Mouse (Mus musculus) embryonic facial prominence, embryonic 10.5 days (tissue): ENCODE measurements around the gene Gprc5a. TPM values are rescaled to one million over a fixed set of nuclear protein-coding genes. Genes with fewer than 3 reads are reported as not detected.

Source experiments
- DNase-seq: peaks from one replicate; pipeline ENCODE4 v3.0.0-alpha.2; 2017; ENCODE audit warnings: low spot score
- H3K27ac ChIP-seq: fragments of 300-500 bp; sonication (generic); replicated peaks from 2 replicates; pipeline ENCODE4 v1.5.1; 2016; ENCODE audit warnings: mild to moderate bottlenecking
- H3K27me3 ChIP-seq: fragments of 300-500 bp; sonication (generic); replicated peaks from 2 replicates; pipeline ENCODE4 v1.6.1; 2016; ENCODE audit warnings: low read depth, mild to moderate bottlenecking; ENCODE audit not compliant: poor library complexity, severe bottlenecking
- H3K36me3 ChIP-seq: fragments of 300-500 bp; sonication (generic); replicated peaks from 2 replicates; pipeline ENCODE4 v1.6.1; 2016; ENCODE audit warnings: mild to moderate bottlenecking, moderate library complexity
- H3K4me1 ChIP-seq: fragments of 300-500 bp; sonication (generic); 2 replicates; pipeline ENCODE4 v1.6.1; 2016
- H3K4me3 ChIP-seq: fragments of 300-500 bp; sonication (generic); 2 replicates; pipeline ENCODE4 v1.5.1; 2016; ENCODE audit warnings: mild to moderate bottlenecking, moderate library complexity
- H3K9me3 ChIP-seq: fragments of 300-500 bp; sonication (generic); 2 replicates; pipeline ENCODE4 v1.6.1; 2016; ENCODE audit warnings: mild to moderate bottlenecking
- WGBS: fragments of 180-500 bp; shearing (Covaris S2); methylation state at CpG from one replicate; pipeline ENCODE4 v1.1.7; 2016; 5-methylcytosine and 5-hydroxymethylcytosine counted together
- polyA plus RNA-seq: library from polyadenylated mRNA; unstranded; fragments of >200 nt; fragmentation: Nextera tagmentation; extraction: Ambion mirVana; gene quantifications from 2 replicates; pipeline ENCODE4 v1.2.1, GENCODE M21; 2016

Gprc5a gene
- polyA plus RNA-seq, 1 experiment from 2014 or later = 2.8 TPM

DNA sequence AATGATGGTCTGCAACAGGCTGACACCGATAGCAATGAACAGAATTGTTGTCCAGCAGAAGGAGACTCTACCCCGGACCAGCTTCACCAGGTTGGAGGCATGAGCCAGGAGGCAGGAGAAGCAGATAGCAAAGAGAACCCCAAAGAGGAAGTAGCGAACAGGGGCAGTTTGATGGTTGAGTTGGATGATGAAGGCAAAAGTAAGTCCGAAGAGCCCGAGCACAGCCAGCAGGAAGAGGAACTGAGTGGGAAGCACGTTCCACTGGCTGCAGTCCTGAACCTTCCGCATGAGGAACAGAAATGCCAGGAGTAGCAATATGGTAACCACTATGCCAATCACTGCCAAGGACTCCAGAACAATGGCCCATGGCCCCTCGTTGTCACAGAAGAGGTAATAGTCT lies 51.0 kb downstream of the Gprc5a start:
- H3K27me3 ChIP-seq = 0 out of 2 replicates have a peak, but pooled peaks cover 4% of the 10 kb centered on the region
- DNase-seq = no peak
- no peaks in the 10 kb centered on the region for H3K36me3 ChIP-seq

DNA sequence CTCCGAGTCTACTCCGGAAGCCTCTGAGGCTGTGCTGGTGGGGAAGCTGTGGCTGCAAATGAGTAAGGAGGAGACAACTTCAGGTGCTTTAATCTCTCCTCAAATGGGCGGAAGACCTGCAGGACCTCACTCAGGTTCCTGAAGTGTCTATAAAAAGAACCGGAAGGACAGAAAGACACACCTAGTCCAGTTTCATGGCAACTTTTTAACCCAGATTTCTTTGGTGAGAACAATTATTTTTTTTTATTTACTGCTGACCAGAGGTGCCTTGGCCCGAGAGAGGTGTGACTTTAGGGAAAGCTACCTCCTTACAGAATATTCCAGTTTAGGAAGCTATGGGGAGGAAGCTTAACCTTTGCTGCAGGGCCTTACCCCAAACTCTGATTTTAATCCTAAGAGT lies 52.7 kb downstream of the Gprc5a start, which contains the start of gene Gprc5d:
Gene Gprc5d, minus strand, starts transcription at position 101 of the 400 bp plus-strand sequence.
- DNase-seq = no peak
- no peaks in the 10 kb centered on the region for H3K9me3 ChIP-seq
- H3K36me3 ChIP-seq = no peaks in the 10 kb centered on the region
- no peak within 1 kb of the TSS for H3K4me3 ChIP-seq
- 89% methylated on average over 5 of the region's 5 CpGs for WGBS
- no peak within 1 kb of the TSS for H3K27ac ChIP-seq
- H3K27me3 ChIP-seq = no peaks in the 10 kb centered on the region
- 0 out of 2 replicates have a peak, but pooled peaks cover 1% of the 10 kb centered on the region for H3K4me1 ChIP-seq

More for the DNA sequence above, 51.0 kb downstream of the Gprc5a start:
- Histone ChIP-seq H3K4me1 (0 out of 2 replicates have a peak, but pooled peaks cover 5% of the 10 kb centered on the region), H3K4me3 (no peak overlapping the region), H3K27ac (no peak overlapping the region), H3K9me3 (no peaks in the 10 kb centered on the region)
- 92% methylated on average over 8 of the region's 8 CpGs for WGBS

GRCm38 (mm10) chr6:135124755-135125380 lies 59.4 kb downstream of the Gprc5a start:
- Histone ChIP-seq H3K27me3 (no peaks in the 10 kb centered on the region), H3K4me1 (0 out of 2 replicates have a peak, but pooled peaks cover 3% of the 10 kb centered on the region), H3K9me3 (no peaks in the 10 kb centered on the region), H3K36me3 (no peaks in the 10 kb centered on the region), H3K27ac (no peak overlapping the region), H3K4me3 (no peak overlapping the region)
- WGBS = 73% methylated on average over 5 of the region's 5 CpGs
- no peak for DNase-seq

- H3K4me1 ChIP-seq = peaks cover 18% of the 10 kb centered on the region
- H3K36me3 ChIP-seq = no peaks in the 10 kb centered on the region
- H3K9me3 ChIP-seq = no peaks in the 10 kb centered on the region
- no peak overlapping the region for H3K27ac ChIP-seq
- 90% methylated on average over 7 of the region's 7 CpGs for WGBS
- H3K27me3 ChIP-seq = no peaks in the 10 kb centered on the region
- no peak for DNase-seq
- no peak overlapping the region for H3K4me3 ChIP-seq
Measured at GRCm38 (mm10) chr6:135133086-135133485, 67.6 kb downstream of the Gprc5a start.

- no peaks in the 10 kb centered on the region for H3K9me3 ChIP-seq
Measured at GRCm38 (mm10) chr6:135133486-135133885, 68.0 kb downstream of the Gprc5a start.

More at GRCm38 (mm10) chr6:135133486-135133885, 68.0 kb downstream of the Gprc5a start:
- 90% methylated on average over 9 of the region's 9 CpGs for WGBS
- H3K27ac ChIP-seq = no peak overlapping the region
- no peaks in the 10 kb centered on the region for H3K27me3 ChIP-seq
- no peak overlapping the region for H3K4me3 ChIP-seq
- H3K36me3 ChIP-seq = no peaks in the 10 kb centered on the region
- no peak for DNase-seq
- H3K4me1 ChIP-seq = peaks cover 18% of the 10 kb centered on the region

Other genes with a start within 250 kb of the Gprc5a start
- gene Crebl2, start 235.5 kb upstream of the Gprc5a start, polyA plus RNA-seq = 1.2 TPM in 2 replicates
- 14.5 and 16.1 TPM in 2 replicates for gene Gpr19, start 167.1 kb upstream of the Gprc5a start, polyA plus RNA-seq
- gene Cdkn1b, start 145.2 kb upstream of the Gprc5a start, polyA plus RNA-seq = 15.3 and 16.7 TPM in 2 replicates
- gene Apold1, start 83.9 kb upstream of the Gprc5a start, polyA plus RNA-seq = 2.6 and 2.7 TPM in 2 replicates
- 113 and 117 TPM in 2 replicates for gene Ddx47, start 54.0 kb upstream of the Gprc5a start, polyA plus RNA-seq
- not detected in 2 replicates for gene Gprc5d, start 52.6 kb downstream of the Gprc5a start, polyA plus RNA-seq
- 18.4 and 20.1 TPM in 2 replicates for gene Fam234b, start 132.3 kb downstream of the Gprc5a start, polyA plus RNA-seq
- 4.1 and 5.2 TPM in 2 replicates for gene Hebp1, start 132.4 kb downstream of the Gprc5a start, polyA plus RNA-seq
- 0.29 and 0.55 TPM in 2 replicates for gene Gsg1, start 188.7 kb downstream of the Gprc5a start, polyA plus RNA-seq
- gene Pbp2, start 244.8 kb downstream of the Gprc5a start, polyA plus RNA-seq = not detected in 2 replicates